In the genomic region with DNA sequence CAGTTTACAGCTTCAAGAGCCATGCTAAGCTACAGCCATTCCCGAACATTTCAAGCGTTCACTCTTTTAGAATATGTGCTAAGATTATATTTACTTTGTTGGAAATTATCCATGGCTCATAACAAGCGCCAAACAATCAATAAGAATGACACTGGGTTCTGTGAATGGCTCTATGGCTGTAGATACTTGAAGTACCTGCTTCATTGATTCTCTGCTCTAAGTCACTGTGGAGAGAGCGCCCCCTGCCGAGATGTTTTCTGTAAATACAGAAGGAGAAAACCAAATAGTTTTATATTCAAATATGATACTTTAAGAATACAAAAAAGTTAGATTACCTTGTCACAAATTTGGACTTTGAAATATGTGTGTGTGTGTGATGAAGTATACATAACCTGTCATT, we compare ENCODE assay signal across 9 mouse cellular contexts.
DNase-seq lines count a peak whose midpoint lies in the region; ATAC-seq and TF ChIP-seq lines count a peak whose summit lies in the region.
"Had no signal": no experiment of that assay in that cellular context is flagged by ENCODE, and none has a peak within 500 bp of the region (broad histone marks: within the 10 kb centered on the region; RNA-seq: fewer than 3 reads in every experiment).

No protein-coding gene starts in this region.

- no peak overlapping the region for H3K4me3 ChIP-seq in liver, embryonic 11.5 days (ENCODE audit: low read depth, low read length)
- H3K4me3 ChIP-seq in stomach, postnatal 0 days (ENCODE audit: low read depth, low read length), result no peak overlapping the region
- H3K4me3 ChIP-seq: erythroblast, embryonic 14.5 days; stomach, embryonic 15.5 days had no signal

- no peak overlapping the region for H3K9ac ChIP-seq in liver, embryonic 11.5 days (ENCODE audit: low read depth, low read length)
- no peak overlapping the region for H3K9ac ChIP-seq in stomach, postnatal 0 days (ENCODE audit: low read length)
- H3K9ac ChIP-seq: stomach, embryonic 15.5 days had no signal

- no peaks in the 10 kb centered on the region for H3K36me3 ChIP-seq in liver, embryonic 11.5 days (ENCODE audit: control insufficient read depth, insufficient read depth, low read length)
- H3K36me3 ChIP-seq in stomach, postnatal 0 days (ENCODE audit: control insufficient read depth, insufficient read depth, low read length), result no peaks in the 10 kb centered on the region
- H3K36me3 ChIP-seq: stomach, embryonic 15.5 days had no signal

- no peaks in the 10 kb centered on the region for H3K27me3 ChIP-seq in liver, embryonic 11.5 days (replicated peaks; ENCODE audit: control insufficient read depth, insufficient read depth, low read length)
- H3K27me3 ChIP-seq in stomach, postnatal 0 days (ENCODE audit: control insufficient read depth, insufficient read depth, low read length), result no peaks in the 10 kb centered on the region
- H3K27me3 ChIP-seq: stomach, embryonic 15.5 days had no signal

- TF ChIP-seq EP300 in stomach, postnatal 0 days (optimal IDR thresholded peaks at IDR 0.05), result no peak

- WGBS in liver, embryonic 11.5 days, result 35% methylated on average over 5 of the region's 5 CpGs
- 47% methylated on average over 5 of the region's 5 CpGs for WGBS in stomach, postnatal 0 days

- H3K4me2 ChIP-seq in liver, embryonic 11.5 days, result no peak overlapping the region
- no peak overlapping the region for H3K4me2 ChIP-seq in stomach, postnatal 0 days (replicated peaks; ENCODE audit: low read depth)
- H3K4me2 ChIP-seq: stomach, embryonic 15.5 days had no signal

- ATAC-seq in liver, embryonic 11.5 days (replicated peaks; ENCODE audit: low FRiP score), result no peak
- no peak for ATAC-seq in stomach, postnatal 0 days (ENCODE audit: low FRiP score, low TSS enrichment)

- no peak for TF ChIP-seq POLR2A in brain, embryonic 14.5 days (IDR thresholded peaks at IDR 0.05; ENCODE audit: borderline replicate concordance, extremely low read depth, insufficient read depth, insufficient read length, poor library complexity, severe bottlenecking)

- DNase-seq in liver (peak; percentile 24), NIH3T3 (ENCODE audit: low read depth) (peak; percentile 52)
- no peak for DNase-seq in liver, embryonic 11.5 days (ENCODE audit: low spot score)
- peak; percentile 84 for DNase-seq in brain, embryonic 14.5 days (ENCODE audit: low read depth)
- peak; percentile 18 for DNase-seq in forelimb bud, embryonic 11.5 days (ENCODE audit: low read depth, low spot score)
- DNase-seq in left cerebral cortex, postnatal 10 days (ENCODE audit: extremely low spot score in 1 of 2, low spot score in 2 of 2), result peak; percentile 29 to 52
- peak; percentile 30 for DNase-seq in stomach, postnatal 0 days (ENCODE audit: low spot score)

- no peaks in the 10 kb centered on the region for H3K4me1 ChIP-seq in liver, embryonic 11.5 days (replicated peaks; ENCODE audit: control insufficient read depth, insufficient read depth, low read length)
- H3K4me1 ChIP-seq in stomach, postnatal 0 days (replicated peaks; ENCODE audit: control insufficient read depth, insufficient read depth), result no peaks in the 10 kb centered on the region
- H3K4me1 ChIP-seq: stomach, embryonic 15.5 days had no signal

- H3K9me3 ChIP-seq in liver, embryonic 11.5 days (ENCODE audit: control insufficient read depth, low read length), result no peaks in the 10 kb centered on the region
- no peaks in the 10 kb centered on the region for H3K9me3 ChIP-seq in stomach, postnatal 0 days (ENCODE audit: control insufficient read depth, low read length)
- H3K9me3 ChIP-seq: stomach, embryonic 15.5 days had no signal

- no peak overlapping the region for H3K27ac ChIP-seq in liver, embryonic 11.5 days (ENCODE audit: low read depth, low read length)
- H3K27ac ChIP-seq in stomach, postnatal 0 days (replicated peaks), result no peak overlapping the region
- H3K27ac ChIP-seq: stomach, embryonic 15.5 days had no signal

- intact Hi-C loops in left cerebral cortex, postnatal 10 days (cut with DNase I), result loop anchor here (2.0 kb wide), 1 partner anchor 81 kb away; no protein-coding TSS in a partner anchor

- TF ChIP-seq CTCF in brain, embryonic 14.5 days (IDR thresholded peaks at IDR 0.05; ENCODE audit: borderline replicate concordance, extremely low read depth, insufficient read depth, insufficient read length), result peak; percentile 46; the same call in 1 of the 2 replicates
- peak; percentile 65 for TF ChIP-seq CTCF in stomach, postnatal 0 days (IDR thresholded peaks at IDR 0.05; ENCODE audit: low read depth)
